ENCODE assay signal across 8 mouse cellular contexts in the genomic region with DNA sequence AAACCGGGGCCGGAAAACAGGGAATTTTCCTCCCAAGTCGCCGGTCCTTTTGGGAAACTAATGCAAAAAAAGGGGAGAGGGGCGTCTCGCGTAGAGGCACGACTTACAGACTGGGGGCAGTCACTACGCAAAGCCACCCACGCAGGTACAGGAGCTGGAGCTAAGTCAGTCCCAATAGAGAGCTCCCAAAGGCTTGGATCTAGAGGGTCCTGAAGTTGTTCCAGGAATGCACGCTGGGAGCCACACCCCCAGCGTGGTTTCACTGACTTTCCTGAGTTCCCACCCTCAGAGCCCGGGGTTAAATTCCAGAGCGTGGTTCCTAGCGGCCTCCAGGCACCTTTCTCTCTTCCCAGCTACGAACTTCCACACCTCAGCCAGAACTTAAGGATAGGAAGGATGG. TPM values are rescaled to one million over a fixed set of nuclear protein-coding genes. Genes with fewer than 3 reads are reported as not detected.
A peak's percentile ranks its signal among the peaks of the same experiment; 100 is the strongest.
DNase-seq lines count a peak whose midpoint lies in the region; ATAC-seq and TF ChIP-seq lines count a peak whose summit lies in the region.

No protein-coding gene starts in this region.

- H3K27ac ChIP-seq in hindbrain, embryonic 10.5 days, result peak overlapping the region; percentile 99
- peak overlapping the region; percentile 95 for H3K27ac ChIP-seq in limb, embryonic 14.5 days (replicated peaks; ENCODE audit: low read depth, low read length)
- peak overlapping the region; percentile 95 for H3K27ac ChIP-seq in neural tube, embryonic 14.5 days (ENCODE audit: low read depth, low read length)

- peak overlapping the region; percentile 96 for H3K9ac ChIP-seq in limb, embryonic 14.5 days (ENCODE audit: low read depth, low read length, severe bottlenecking)
- H3K9ac ChIP-seq in neural tube, embryonic 14.5 days (replicated peaks; ENCODE audit: low read depth, low read length), result peak overlapping the region; percentile 97; the same call in 1 of the 2 replicates

- WGBS in hindbrain, embryonic 10.5 days, result 2% methylated on average over 16 of the region's 16 CpGs
- WGBS in limb, embryonic 14.5 days, result under 1% methylated on average over 16 of the region's 16 CpGs
- WGBS in neural tube, embryonic 14.5 days, result under 1% methylated on average over 16 of the region's 16 CpGs

- H3K27me3 ChIP-seq in hindbrain, embryonic 10.5 days (ENCODE audit: insufficient read depth, poor library complexity, severe bottlenecking), result no peaks in the 10 kb centered on the region
- H3K27me3 ChIP-seq in limb, embryonic 14.5 days (ENCODE audit: control insufficient read depth, insufficient read depth, low read length), result no peaks in the 10 kb centered on the region
- H3K27me3 ChIP-seq in neural tube, embryonic 14.5 days (ENCODE audit: control insufficient read depth, insufficient read depth, low read length), result no peaks in the 10 kb centered on the region

- no peak for TF ChIP-seq POLR2A in limb, embryonic 14.5 days (IDR thresholded peaks at IDR 0.05; ENCODE audit: borderline replicate concordance, extremely low read depth, insufficient read depth, insufficient read length)

- ATAC-seq in cerebellum, adult (ENCODE audit: insufficient number of reproducible peaks, low FRiP score, low TSS enrichment), result peak; percentile 46; the same call in 1 of the 2 replicates
- ATAC-seq in limb, embryonic 14.5 days (ENCODE audit: low FRiP score, low read depth), result peak; percentile 12
- ATAC-seq in neural tube, embryonic 14.5 days (ENCODE audit: low read depth), result peak; percentile 26; the same call in 1 of the 2 replicates

- DNase-seq in cerebellum, postnatal 36 days, result no peak
- DNase-seq in NIH3T3 (ENCODE audit: low read depth), result peak; percentile 55
- DNase-seq in hindbrain, embryonic 10.5 days (ENCODE audit: low spot score), result no peak
- DNase-seq in limb, embryonic 14.5 days (ENCODE audit: low spot score), result peak; percentile 48
- no peak for DNase-seq in cerebellum, adult 11 months
- no peak for DNase-seq in gastrocnemius, postnatal 4 days (ENCODE audit: low spot score in 2 of 2)

- H3K9me3 ChIP-seq in hindbrain, embryonic 10.5 days, result no peaks in the 10 kb centered on the region
- no peaks in the 10 kb centered on the region for H3K9me3 ChIP-seq in limb, embryonic 14.5 days (ENCODE audit: control insufficient read depth, low read length)
- H3K9me3 ChIP-seq in neural tube, embryonic 14.5 days (ENCODE audit: control insufficient read depth, low read length), result no peaks in the 10 kb centered on the region

- H3K36me3 ChIP-seq in hindbrain, embryonic 10.5 days, result 0 out of 2 replicates have a peak, but pooled peaks cover 3% of the 10 kb centered on the region
- H3K36me3 ChIP-seq in limb, embryonic 14.5 days (ENCODE audit: control insufficient read depth, insufficient read depth, low read length), result no peaks in the 10 kb centered on the region
- H3K36me3 ChIP-seq in neural tube, embryonic 14.5 days (ENCODE audit: control insufficient read depth, insufficient read depth, low read length), result no peaks in the 10 kb centered on the region

- peak overlapping the region; percentile 86 for H3K4me3 ChIP-seq in hindbrain, embryonic 10.5 days
- peak overlapping the region; percentile 79 for H3K4me3 ChIP-seq in limb, embryonic 14.5 days (replicated peaks; ENCODE audit: low read length)
- peak overlapping the region; percentile 92 for H3K4me3 ChIP-seq in neural tube, embryonic 14.5 days (ENCODE audit: low read depth, low read length)

- peak overlapping the region; percentile 66 for H3K4me2 ChIP-seq in limb, embryonic 14.5 days (replicated peaks; ENCODE audit: low read depth, low read length, severe bottlenecking)
- peak overlapping the region; percentile 79 for H3K4me2 ChIP-seq in neural tube, embryonic 14.5 days (ENCODE audit: low read depth, low read length)

- peaks cover 28% of the 10 kb centered on the region for H3K4me1 ChIP-seq in hindbrain, embryonic 10.5 days (replicated peaks)
- H3K4me1 ChIP-seq in limb, embryonic 14.5 days (ENCODE audit: control insufficient read depth, insufficient read depth, low read length), result peaks cover 12% of the 10 kb centered on the region
- H3K4me1 ChIP-seq in neural tube, embryonic 14.5 days (ENCODE audit: control insufficient read depth, insufficient read depth, low read length), result peaks cover 13% of the 10 kb centered on the region

RNA-seq across cellular contexts. Expression of a gene that starts 0.5 kb away (rescaled TPM):
- polyA plus RNA-seq in hindbrain, embryonic 10.5 days (2016; fragmentation: Nextera tagmentation; extraction: Ambion mirVana), result 26.8 and 32.7 TPM in 2 replicates
- polyA plus RNA-seq in limb, embryonic 14.5 days (2012; rRNA removed), result 43.8 and 49.1 TPM in 2 replicates
- polyA plus RNA-seq in limb, embryonic 14.5 days (2014; fragmentation: Nextera tagmentation; extraction: Ambion mirVana), result 38.4 and 48.1 TPM in 2 replicates
- polyA plus RNA-seq in neural tube, embryonic 14.5 days (2014; fragmentation: Nextera tagmentation; extraction: Ambion mirVana), result 44.8 and 45.4 TPM in 2 replicates
- total RNA-seq in gastrocnemius, postnatal 4 days (2021), result 10 to 100 TPM; 41.5 to 45.7 TPM

RNA-seq across cellular contexts. Expression of a gene that starts 56.8 kb away (rescaled TPM):
- polyA plus RNA-seq in hindbrain, embryonic 10.5 days (2016; fragmentation: Nextera tagmentation; extraction: Ambion mirVana), result 64.5 and 68.8 TPM in 2 replicates
- polyA plus RNA-seq in limb, embryonic 14.5 days (2012; rRNA removed), result 25.3 and 28.0 TPM in 2 replicates
- 45.4 and 53.9 TPM in 2 replicates for polyA plus RNA-seq in limb, embryonic 14.5 days (2014; fragmentation: Nextera tagmentation; extraction: Ambion mirVana)
- polyA plus RNA-seq in neural tube, embryonic 14.5 days (2014; fragmentation: Nextera tagmentation; extraction: Ambion mirVana), result 48.4 and 55.3 TPM in 2 replicates
- 10 to 100 TPM; 19.2 to 21.4 TPM for total RNA-seq in gastrocnemius, postnatal 4 days (2021)

Comparison
In these comparisons a context has a peak if more than half of its experiments do, and no peak if none do; other contexts are left out.
1. DNase-seq: peak in NIH3T3 (single experiment) and limb, embryonic 14.5 days (single experiment); none in cerebellum, postnatal 36 days (0 of 2), hindbrain, embryonic 10.5 days (single experiment), cerebellum, adult 11 months (single experiment) and gastrocnemius, postnatal 4 days (0 of 2).
2. Peak in every context shown above with its lines, with median percentiles within 50 percentile points of each other: ATAC-seq, H3K27ac ChIP-seq and H3K4me3 ChIP-seq.